Comparison of ENCODE assay signal across 8 mouse cellular contexts in the genomic region with DNA sequence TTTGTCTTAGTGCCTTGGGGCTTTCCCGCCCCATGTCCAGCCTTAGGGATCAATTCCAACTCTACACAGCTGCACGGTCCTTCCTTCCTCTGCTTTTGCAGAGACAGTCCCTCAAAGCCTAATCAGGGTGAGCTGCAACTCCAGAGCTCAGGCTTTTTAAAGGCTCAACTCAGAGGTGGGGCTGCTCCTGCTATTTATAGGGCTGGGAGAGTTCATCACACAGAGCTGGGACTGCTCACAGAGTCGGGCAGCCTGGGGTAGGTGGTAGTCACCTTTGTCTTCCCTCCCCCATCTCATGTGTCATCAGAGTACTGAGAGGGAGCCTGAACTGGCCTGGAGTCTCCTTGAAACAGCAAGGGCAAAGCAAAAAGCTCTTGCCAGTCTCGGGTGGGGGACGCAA. TPM values are rescaled to one million over a fixed set of nuclear protein-coding genes. Genes with fewer than 3 reads are reported as not detected.
DNase-seq lines count a peak whose midpoint lies in the region; ATAC-seq and TF ChIP-seq lines count a peak whose summit lies in the region.

No protein-coding gene starts in this region.

- H3K4me1 ChIP-seq in kidney, adult 2 months (ENCODE audit: control insufficient read depth, insufficient read depth, low read length) = peaks cover 3% of the 10 kb centered on the region; the same call in 1 of the 2 replicates
- peaks cover 35% of the 10 kb centered on the region for H3K4me1 ChIP-seq in embryonic facial prominence, embryonic 10.5 days
- H3K4me1 ChIP-seq in heart, embryonic 10.5 days = peaks cover 70% of the 10 kb centered on the region
- peaks cover 28% of the 10 kb centered on the region for H3K4me1 ChIP-seq in liver, embryonic 11.5 days (replicated peaks; ENCODE audit: control insufficient read depth, insufficient read depth, low read length)

- WGBS in kidney, adult 2 months = 56% methylated on average over 5 of the region's 5 CpGs
- 65% methylated on average over 5 of the region's 5 CpGs for WGBS in embryonic facial prominence, embryonic 10.5 days
- whole genome bisulfite sequencing in heart, embryonic 10.5 days = 27% methylated on average over 5 of the region's 5 CpGs
- 69% methylated on average over 5 of the region's 5 CpGs for WGBS in liver, embryonic 11.5 days

- no peaks in the 10 kb centered on the region for H3K36me3 ChIP-seq in kidney, adult 2 months (ENCODE audit: control insufficient read depth, insufficient read depth, low read length)
- H3K36me3 ChIP-seq in embryonic facial prominence, embryonic 10.5 days (replicated peaks) = peaks cover 69% of the 10 kb centered on the region
- peaks cover 34% of the 10 kb centered on the region for H3K36me3 ChIP-seq in heart, embryonic 10.5 days
- no peaks in the 10 kb centered on the region for H3K36me3 ChIP-seq in liver, embryonic 11.5 days (ENCODE audit: control insufficient read depth, insufficient read depth, low read length)

- TF ChIP-seq POLR2A in kidney, adult 2 months (IDR thresholded peaks at IDR 0.05; ENCODE audit: low read depth, low read length) = no peak

- H3K4me2 ChIP-seq in liver, embryonic 11.5 days = no peak overlapping the region

- no peak for TF ChIP-seq CTCF in kidney, adult 2 months (conservative IDR thresholded peaks at IDR 0.05; ENCODE audit: insufficient read depth, insufficient read length, low read depth, low read length)

- H3K9me3 ChIP-seq in embryonic facial prominence, embryonic 10.5 days = no peaks in the 10 kb centered on the region
- no peaks in the 10 kb centered on the region for H3K9me3 ChIP-seq in heart, embryonic 10.5 days
- H3K9me3 ChIP-seq in liver, embryonic 11.5 days (ENCODE audit: control insufficient read depth, low read length) = no peaks in the 10 kb centered on the region

- peak; percentile 20 for DNase-seq in kidney, adult 2 months
- DNase-seq in kidney, postnatal 4 days = no peak
- no peak for DNase-seq in embryonic facial prominence, embryonic 10.5 days (ENCODE audit: low spot score)
- DNase-seq in heart, embryonic 10.5 days (ENCODE audit: low spot score) = peak; percentile 86
- no peak for DNase-seq in liver, embryonic 11.5 days (ENCODE audit: low spot score)
- DNase-seq in ovary, postnatal 10 days (ENCODE audit: low spot score) = no peak
- no peak for DNase-seq in left cerebral cortex, postnatal 36 days (ENCODE audit: low spot score in 2 of 2)
- DNase-seq in embryo, embryonic 10.5 days (ENCODE audit: low spot score) = no peak

- ATAC-seq in liver, embryonic 11.5 days (replicated peaks; ENCODE audit: low FRiP score) = no peak

- intact Hi-C loops in left cerebral cortex, postnatal 36 days (cut with DNase I) = no loop called here

- no peaks in the 10 kb centered on the region for H3K27me3 ChIP-seq in kidney, adult 2 months (replicated peaks; ENCODE audit: control insufficient read depth, insufficient read depth, low read length)
- no peaks in the 10 kb centered on the region for H3K27me3 ChIP-seq in embryonic facial prominence, embryonic 10.5 days (replicated peaks; ENCODE audit: low read depth, poor library complexity, severe bottlenecking)
- H3K27me3 ChIP-seq in heart, embryonic 10.5 days (ENCODE audit: insufficient read depth, poor library complexity, severe bottlenecking) = no peaks in the 10 kb centered on the region
- H3K27me3 ChIP-seq in liver, embryonic 11.5 days (replicated peaks; ENCODE audit: control insufficient read depth, insufficient read depth, low read length) = no peaks in the 10 kb centered on the region

- no peak overlapping the region for H3K9ac ChIP-seq in liver, embryonic 11.5 days (ENCODE audit: low read depth, low read length)

- no peak overlapping the region for H3K27ac ChIP-seq in kidney, adult 2 months (ENCODE audit: insufficient read depth, low read depth, low read length)
- H3K27ac ChIP-seq in embryonic facial prominence, embryonic 10.5 days (replicated peaks) = peak overlapping the region; percentile 65; the same call in 1 of the 2 replicates
- peak overlapping the region; percentile 94 for H3K27ac ChIP-seq in heart, embryonic 10.5 days
- H3K27ac ChIP-seq in liver, embryonic 11.5 days (ENCODE audit: low read depth, low read length) = 0 out of 2 replicates have a peak overlapping the region, but pooled peaks have one; percentile 28

- H3K4me3 ChIP-seq in kidney, adult 2 months (ENCODE audit: insufficient read depth, low read depth, low read length) = no peak overlapping the region
- H3K4me3 ChIP-seq in embryonic facial prominence, embryonic 10.5 days = no peak overlapping the region
- H3K4me3 ChIP-seq in heart, embryonic 10.5 days = peak overlapping the region; percentile 45
- no peak overlapping the region for H3K4me3 ChIP-seq in liver, embryonic 11.5 days (ENCODE audit: low read depth, low read length)

RNA-seq across cellular contexts. Expression of a gene that starts 22.8 kb away (rescaled TPM):
- 3.6 TPM in 2 replicates for polyA plus RNA-seq in kidney, adult 2 months (2012; rRNA removed)
- 8.6 and 10.5 TPM in 2 replicates for polyA plus RNA-seq in embryonic facial prominence, embryonic 10.5 days (2016; fragmentation: Nextera tagmentation; extraction: Ambion mirVana)
- polyA plus RNA-seq in heart, embryonic 10.5 days (2016; fragmentation: Nextera tagmentation; extraction: Ambion mirVana) = 7.9 and 11.5 TPM in 2 replicates
- polyA plus RNA-seq in liver, embryonic 11.5 days (2014; fragmentation: Nextera tagmentation; extraction: Ambion mirVana) = 3.4 and 3.5 TPM in 2 replicates
- total RNA-seq in left cerebral cortex, postnatal 36 days (2021) = 10 to 100 TPM; 12.4 to 18.6 TPM

RNA-seq across cellular contexts. Expression of a gene that starts 37.9 kb away (rescaled TPM):
- 22.1 and 24.5 TPM in 2 replicates for polyA plus RNA-seq in kidney, adult 2 months (2012; rRNA removed)
- polyA plus RNA-seq in embryonic facial prominence, embryonic 10.5 days (2016; fragmentation: Nextera tagmentation; extraction: Ambion mirVana) = 37.7 and 41.4 TPM in 2 replicates
- polyA plus RNA-seq in heart, embryonic 10.5 days (2016; fragmentation: Nextera tagmentation; extraction: Ambion mirVana) = 30.7 and 32.8 TPM in 2 replicates
- polyA plus RNA-seq in liver, embryonic 11.5 days (2014; fragmentation: Nextera tagmentation; extraction: Ambion mirVana) = 40.6 and 41.9 TPM in 2 replicates
- total RNA-seq in left cerebral cortex, postnatal 36 days (2021) = 10 to 100 TPM; 63.2 to 91.1 TPM

Comparison
In these comparisons a context has a peak if more than half of its experiments do, and no peak if none do; other contexts are left out.
1. DNase-seq: peak in kidney, adult 2 months (single experiment) and heart, embryonic 10.5 days (single experiment); none in kidney, postnatal 4 days (0 of 2), embryonic facial prominence, embryonic 10.5 days (single experiment), liver, embryonic 11.5 days (single experiment), ovary, postnatal 10 days (single experiment), left cerebral cortex, postnatal 36 days (0 of 2) and embryo, embryonic 10.5 days (single experiment).